Comparison of ENCODE assay signal across 29 mouse cellular contexts in the genomic region with DNA sequence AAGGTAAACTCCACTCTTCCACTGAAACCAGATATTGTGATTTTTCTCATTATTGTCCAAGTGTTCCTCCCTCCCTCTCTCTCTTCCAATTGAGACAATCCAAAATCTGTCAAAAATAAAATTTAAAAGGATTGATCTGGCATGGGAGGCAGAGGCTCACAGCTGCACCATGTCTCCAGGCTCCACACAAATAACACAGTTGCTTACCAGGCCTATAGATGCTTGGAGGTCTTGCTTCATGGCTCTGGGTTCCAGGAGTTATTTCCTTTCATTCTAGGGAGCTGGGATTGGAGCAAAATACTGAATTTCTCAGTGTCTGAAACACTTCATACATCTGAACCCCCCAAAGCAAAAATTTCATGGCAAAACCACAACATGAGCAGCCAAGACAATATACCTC.
"Had no signal": no experiment of that assay in that cellular context is flagged by ENCODE, and none has a peak within 500 bp of the region (broad histone marks: within the 10 kb centered on the region; RNA-seq: fewer than 3 reads in every experiment).

No protein-coding gene starts in this region.

- H3K9ac ChIP-seq: limb, embryonic 12.5 days; limb, embryonic 13.5 days; limb, embryonic 15.5 days; liver, embryonic 12.5 days; liver, embryonic 13.5 days; liver, embryonic 14.5 days; liver, embryonic 15.5 days; liver, postnatal 0 days; midbrain, embryonic 12.5 days; midbrain, embryonic 13.5 days; midbrain, embryonic 15.5 days; neural tube, embryonic 12.5 days; neural tube, embryonic 13.5 days had no signal

- H3K4me3 ChIP-seq: left cerebral cortex, adult 2 months; limb, embryonic 12.5 days; limb, embryonic 13.5 days; limb, embryonic 15.5 days; liver, embryonic 12.5 days; liver, embryonic 13.5 days; liver, embryonic 15.5 days; megakaryocyte, embryonic 14.5 days; midbrain, embryonic 10.5 days; midbrain, embryonic 12.5 days; midbrain, embryonic 13.5 days; midbrain, embryonic 15.5 days; myocyte; neural tube, embryonic 12.5 days; neural tube, embryonic 13.5 days had no signal

- ATAC-seq: liver, embryonic 12.5 days; liver, postnatal 0 days; lung, postnatal 0 days; midbrain, embryonic 13.5 days; midbrain, embryonic 15.5 days; midbrain, embryonic 16.5 days had no signal

- H3K4me1 ChIP-seq: limb, embryonic 12.5 days; limb, embryonic 13.5 days; limb, embryonic 15.5 days; liver, embryonic 12.5 days; liver, embryonic 13.5 days; liver, embryonic 15.5 days; megakaryocyte, embryonic 14.5 days; midbrain, embryonic 10.5 days; midbrain, embryonic 12.5 days; midbrain, embryonic 13.5 days; midbrain, embryonic 15.5 days; neural tube, embryonic 12.5 days; neural tube, embryonic 13.5 days had no signal

- H3K27me3 ChIP-seq: limb, embryonic 12.5 days; limb, embryonic 13.5 days; limb, embryonic 15.5 days; liver, embryonic 12.5 days; liver, embryonic 13.5 days; liver, embryonic 15.5 days; megakaryocyte, embryonic 14.5 days; midbrain, embryonic 12.5 days; midbrain, embryonic 13.5 days; midbrain, embryonic 15.5 days; neural tube, embryonic 12.5 days; neural tube, embryonic 13.5 days had no signal

- H3K4me2 ChIP-seq: limb, embryonic 12.5 days; limb, embryonic 13.5 days; limb, embryonic 15.5 days; liver, embryonic 11.5 days; liver, embryonic 12.5 days; liver, embryonic 13.5 days; liver, embryonic 15.5 days; midbrain, embryonic 11.5 days; midbrain, embryonic 12.5 days; midbrain, embryonic 13.5 days; midbrain, embryonic 15.5 days; neural tube, embryonic 12.5 days; neural tube, embryonic 13.5 days had no signal

- H3K27ac ChIP-seq: left cerebral cortex, adult 2 months; limb, embryonic 12.5 days; limb, embryonic 13.5 days; limb, embryonic 15.5 days; liver, embryonic 12.5 days; liver, embryonic 13.5 days; liver, embryonic 14.5 days; liver, embryonic 15.5 days; macrophage; midbrain, embryonic 10.5 days; midbrain, embryonic 12.5 days; midbrain, embryonic 13.5 days; midbrain, embryonic 15.5 days; neural tube, embryonic 12.5 days; neural tube, embryonic 13.5 days had no signal

- DNase-seq: layer of hippocampus, postnatal 36 days; left cerebral cortex, postnatal 4 days; liver; liver, embryonic 13.5 days; liver, postnatal 0 days; lung, adult 18-20 months; lung, postnatal 36 days; lung, postnatal 4 days; midbrain, embryonic 14.5 days had no signal

- H3K9me3 ChIP-seq: limb, embryonic 12.5 days; limb, embryonic 13.5 days; limb, embryonic 15.5 days; liver, embryonic 12.5 days; liver, embryonic 13.5 days; liver, embryonic 15.5 days; midbrain, embryonic 10.5 days; midbrain, embryonic 12.5 days; midbrain, embryonic 13.5 days; midbrain, embryonic 15.5 days; neural tube, embryonic 12.5 days; neural tube, embryonic 13.5 days had no signal

- H3K36me3 ChIP-seq: limb, embryonic 12.5 days; limb, embryonic 13.5 days; limb, embryonic 15.5 days; liver, embryonic 12.5 days; liver, embryonic 13.5 days; liver, embryonic 15.5 days; midbrain, embryonic 10.5 days; midbrain, embryonic 12.5 days; midbrain, embryonic 13.5 days; midbrain, embryonic 15.5 days; neural tube, embryonic 12.5 days; neural tube, embryonic 13.5 days had no signal
